Mouse (Mus musculus) MEL (cell line): ENCODE results near the gene 1700010B08Rik.

Experiments
- CTCF ChIP-seq, 3 experiments: IDR thresholded peaks in 2 of 3; conservative IDR thresholded peaks in 1 of 3; 2 replicates each; pipeline ENCODE4 v1.5.1; 2011 to 2012; ENCODE audit warnings: low read length in 3 of 3, low read depth in 2 of 3, mild to moderate bottlenecking in 2 of 3, improper control_type of control experiment in 1 of 3, inconsistent platforms in 1 of 3, mixed read lengths in 1 of 3, moderate library complexity in 1 of 3; ENCODE audit not compliant: control insufficient read depth in 1 of 3, insufficient read depth in 1 of 3, poor library complexity in 1 of 3, severe bottlenecking in 1 of 3
- ELF1 ChIP-seq: IDR thresholded peaks from 2 replicates; pipeline ENCODE4 v1.6.1; 2014; ENCODE audit warnings: low read depth, mild to moderate bottlenecking, inconsistent platforms, low read length, improper control_type of control experiment, moderate library complexity
- EP300 ChIP-seq, 2 experiments: IDR thresholded peaks; 2 replicates each; pipeline ENCODE4 v1.6.1; 2011; ENCODE audit warnings: improper control_type of control experiment in 2 of 2, low read length in 2 of 2, low read depth in 1 of 2, mild to moderate bottlenecking in 1 of 2
- MAFK ChIP-seq: IDR thresholded peaks from 2 replicates; pipeline ENCODE4 v1.6.1; 2011; ENCODE audit warnings: low read depth, mild to moderate bottlenecking, low read length, improper control_type of control experiment, borderline replicate concordance
- MAX ChIP-seq: IDR thresholded peaks from 2 replicates; pipeline ENCODE4 v1.6.1; 2011; ENCODE audit warnings: low read length, improper control_type of control experiment
- POLR2A ChIP-seq, 2 experiments: IDR thresholded peaks; 2 replicates each; pipeline ENCODE4 v1.6.1; 2011 to 2012; ENCODE audit warnings: low read length in 2 of 2, mild to moderate bottlenecking in 2 of 2, control low read depth in 1 of 2, improper control_type of control experiment in 1 of 2, low read depth in 1 of 2, moderate library complexity in 1 of 2; ENCODE audit not compliant: control insufficient read depth in 1 of 2, insufficient read depth in 1 of 2, poor library complexity in 1 of 2
- POLR2AphosphoS2 ChIP-seq: IDR thresholded peaks from 2 replicates; pipeline ENCODE4 v1.6.1; 2011; ENCODE audit warnings: low read length, improper control_type of control experiment
- SMC3 ChIP-seq: IDR thresholded peaks from 2 replicates; pipeline ENCODE4 v1.6.1; 2011; ENCODE audit warnings: low read depth, low read length, improper control_type of control experiment
- TBP ChIP-seq: IDR thresholded peaks from 2 replicates; pipeline ENCODE4 v1.8.0; 2011; ENCODE audit warnings: low read depth, low read length, improper control_type of control experiment
- USF1 ChIP-seq: IDR thresholded peaks from 2 replicates; pipeline ENCODE4 v1.6.1; 2014; ENCODE audit warnings: low read depth, mild to moderate bottlenecking, inconsistent platforms, low read length, improper control_type of control experiment, moderate library complexity
- ZC3H11A ChIP-seq: IDR thresholded peaks from 2 replicates; pipeline ENCODE4 v1.6.1; 2012; ENCODE audit warnings: low read depth, mild to moderate bottlenecking, inconsistent platforms, low read length, improper control_type of control experiment

- TF ChIP-seq SMC3 (no peak), USF1 (no peak), CTCF (IDR thresholded peaks at IDR 0.05 in 2 of 3, conservative IDR thresholded peaks at IDR 0.05 in 1 of 3; ENCODE audit: control insufficient read depth in 1 of 3, insufficient read depth in 1 of 3, low read depth in 2 of 3, low read length in 3 of 3, poor library complexity in 1 of 3, severe bottlenecking in 1 of 3) (no peak), TBP (no peak), EP300 (IDR thresholded peaks at IDR 0.05; ENCODE audit: low read depth in 1 of 2, low read length in 2 of 2) (no peak), MAFK (no peak), POLR2A (IDR thresholded peaks at IDR 0.05; ENCODE audit: control insufficient read depth in 1 of 2, insufficient read depth in 1 of 2, low read depth in 1 of 2, low read length in 2 of 2, poor library complexity in 1 of 2) (no peak), ZC3H11A (no peak), POLR2AphosphoS2 (no peak), MAX (no peak), ELF1 (no peak)
Measured at GRCm38 (mm10) chr2:173687363-173687762, 31.9 kb upstream of the 1700010B08Rik start.
